Mouse (Mus musculus) mature B cell (primary cell): ENCODE data around the gene Ndufa13.

Experiments
- in situ Hi-C: fragments of 300-500 bp; cut with MboI; formaldehyde crosslinking; loops from 2 replicates; pipeline ENCODE4 v1.14.3; 2019

Gene Ndufa13

DNA sequence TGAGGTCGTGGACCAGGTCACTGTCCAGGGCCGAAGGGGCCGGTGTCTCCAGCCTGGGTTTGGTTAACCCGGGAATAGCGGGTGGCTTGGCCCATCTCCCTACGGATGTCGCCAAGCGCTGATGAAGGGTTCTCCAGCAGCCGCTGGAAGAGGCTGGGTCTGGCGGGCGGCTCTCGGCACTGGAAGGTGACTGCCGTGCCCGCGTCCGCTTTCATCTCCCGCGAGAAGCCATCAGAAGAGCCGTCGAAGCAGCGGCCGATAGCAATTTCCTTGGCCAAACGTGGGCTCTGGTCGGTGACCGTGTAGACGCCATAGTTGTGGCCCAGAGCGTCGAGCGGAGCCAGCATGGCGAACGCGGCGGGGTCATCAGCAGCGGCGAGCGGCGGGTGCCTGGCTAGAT, 21.5 kb downstream of the Ndufa13 start:
- in situ Hi-C loops: no loop called here

DNA sequence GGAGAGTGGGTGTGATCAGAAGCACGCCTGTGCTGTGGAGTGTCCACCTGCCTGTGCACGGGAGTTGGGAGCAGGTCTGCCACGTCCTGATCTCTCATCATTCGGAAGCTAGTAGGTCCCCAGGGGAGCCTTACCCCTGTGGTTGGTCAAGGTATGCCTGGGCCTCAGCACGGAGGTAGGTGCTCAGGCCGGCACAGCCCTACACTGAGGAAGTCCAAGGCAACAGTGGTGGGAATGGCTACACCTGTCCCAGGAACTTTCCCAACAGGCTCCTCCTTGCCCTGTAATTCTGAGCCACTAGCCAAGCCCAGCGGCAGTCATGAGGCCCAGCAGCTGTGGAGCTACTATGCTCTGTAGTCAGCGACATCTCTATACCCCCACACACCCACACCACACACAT, 22.7 kb downstream of the Ndufa13 start:
- in situ Hi-C loops: no loop called here

DNA sequence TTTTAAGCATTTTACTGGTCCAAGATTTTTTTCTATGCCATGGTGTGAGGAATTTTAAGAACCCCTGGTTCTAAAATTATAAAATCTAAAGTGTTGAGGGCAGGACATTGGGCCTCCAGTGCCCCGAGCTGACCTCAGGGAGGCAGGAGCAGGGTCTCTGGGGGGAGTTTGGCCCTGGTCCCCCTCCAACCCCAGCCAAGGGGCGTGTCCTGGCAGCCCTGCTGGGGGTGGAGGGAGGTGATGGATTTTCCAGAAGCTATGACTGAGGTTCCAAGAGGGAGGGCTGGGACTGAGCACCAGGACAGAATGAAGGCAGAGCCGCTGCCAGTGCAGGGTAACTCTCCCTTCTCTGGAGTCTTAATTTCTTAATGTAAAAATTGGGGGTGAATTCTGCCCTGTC, 24.4 kb downstream of the Ndufa13 start:
- in situ Hi-C loops: no loop called here

DNA sequence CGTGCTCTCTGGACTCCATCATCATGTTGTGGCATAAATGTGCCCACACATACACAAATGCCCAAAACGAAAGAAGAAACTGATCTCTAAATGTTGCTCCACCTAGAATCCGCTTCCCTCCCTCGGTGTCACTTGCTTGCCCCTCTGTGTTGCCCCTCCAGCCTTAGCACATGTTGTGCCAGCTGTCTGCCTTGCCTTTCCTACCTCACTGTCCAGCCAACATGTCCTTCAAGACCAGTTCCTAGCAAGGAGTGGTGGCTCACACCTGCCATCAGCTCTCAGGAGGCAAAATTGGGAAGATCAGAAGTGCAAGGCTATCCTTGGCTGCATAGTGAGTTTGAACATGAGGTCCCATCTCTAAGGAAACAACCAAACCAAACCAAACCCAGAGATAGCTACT, 25.0 kb downstream of the Ndufa13 start:
- in situ Hi-C loops: no loop called here

DNA sequence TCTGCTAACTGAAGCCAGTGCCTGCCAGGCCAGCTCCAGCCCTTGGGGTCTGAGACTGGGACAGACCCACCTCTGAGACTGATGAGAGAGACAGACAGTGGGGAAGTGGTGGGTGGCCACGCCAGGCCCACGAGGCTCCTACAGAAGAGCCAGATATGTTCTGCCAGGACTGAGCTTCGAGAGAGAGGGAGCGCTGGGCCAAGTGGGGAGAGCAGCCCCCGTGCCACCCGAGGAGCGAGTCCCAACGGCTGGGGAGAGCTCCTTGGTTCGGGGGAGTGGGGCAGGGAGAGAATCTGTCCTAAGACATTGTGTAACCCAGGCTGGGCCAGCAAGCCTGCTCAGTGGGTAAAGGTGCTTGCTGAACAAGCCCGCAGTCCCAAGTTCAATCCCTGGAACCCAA, 25.4 kb downstream of the Ndufa13 start:
- in situ Hi-C loops: no loop called here

- in situ Hi-C loops: no loop called here
Measured at GRCm38 (mm10) chr8:69876097-69876496, 26.3 kb downstream of the Ndufa13 start.

- in situ Hi-C loops: no loop called here
Measured at GRCm38 (mm10) chr8:69874654-69875053, 27.7 kb downstream of the Ndufa13 start.

- in situ Hi-C loops: no loop called here
Measured at GRCm38 (mm10) chr8:69874155-69874554, 28.2 kb downstream of the Ndufa13 start.

- in situ Hi-C loops: no loop called here
Measured at GRCm38 (mm10) chr8:69870907-69871306, 31.5 kb downstream of the Ndufa13 start.

GRCm38 (mm10) chr8:69870003-69870765, 32.2 kb downstream of the Ndufa13 start:
- in situ Hi-C loops: no loop called here

GRCm38 (mm10) chr8:69867696-69868326, 34.5 kb downstream of the Ndufa13 start:
- in situ Hi-C loops: no loop called here

DNA sequence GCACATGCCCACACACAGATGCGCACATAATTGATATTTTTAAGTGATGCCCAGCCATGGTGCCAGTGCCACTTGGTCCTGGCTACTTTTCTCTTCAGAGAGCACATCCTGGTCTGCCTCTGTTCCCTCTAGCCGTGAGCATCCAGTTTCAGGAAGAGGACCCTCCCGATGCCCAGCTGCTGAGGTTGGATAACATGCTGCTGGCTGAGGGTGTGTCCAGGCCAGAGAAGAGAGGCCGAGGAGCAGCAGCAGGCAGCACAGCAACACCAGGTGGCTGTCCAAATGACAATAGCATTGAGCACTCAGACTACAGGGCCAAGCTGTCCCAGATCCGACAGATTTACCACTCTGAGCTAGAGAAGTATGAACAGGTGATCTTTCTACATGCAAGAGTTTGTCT, 38.2 kb downstream of the Ndufa13 start:
- in situ Hi-C loops: no loop called here

DNA sequence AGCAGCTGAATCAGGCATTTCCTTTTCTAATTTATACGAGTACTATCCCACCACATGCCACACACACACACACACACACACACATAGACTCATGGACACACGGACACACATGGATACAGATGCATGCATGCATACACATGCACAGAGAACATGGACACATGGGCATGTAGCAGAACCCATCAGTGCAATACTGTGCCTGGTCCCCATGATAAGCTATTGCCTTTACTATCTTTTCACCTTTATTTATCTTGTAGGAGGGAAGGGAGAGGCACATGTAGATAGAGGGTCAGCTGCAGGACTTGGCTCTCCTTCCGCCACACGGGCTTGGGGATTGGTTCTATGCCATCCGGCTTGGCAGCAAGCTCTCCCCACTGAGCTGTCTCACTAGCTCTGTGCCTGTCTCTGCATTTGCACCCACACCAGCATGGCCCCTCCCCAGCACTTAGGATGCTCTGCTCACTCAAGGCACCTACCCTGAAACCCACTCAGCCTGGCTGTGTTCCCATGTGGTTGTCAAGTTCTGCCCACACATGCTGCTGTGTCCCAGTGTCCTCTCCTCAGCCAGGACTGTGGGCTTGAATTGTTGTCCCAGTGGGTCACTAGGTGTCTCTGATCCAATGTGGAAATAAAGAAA, 38.9 kb downstream of the Ndufa13 start:
- in situ Hi-C loops: no loop called here

GRCm38 (mm10) chr8:69861251-69861650, 41.1 kb downstream of the Ndufa13 start:
- in situ Hi-C loops: no loop called here

DNA sequence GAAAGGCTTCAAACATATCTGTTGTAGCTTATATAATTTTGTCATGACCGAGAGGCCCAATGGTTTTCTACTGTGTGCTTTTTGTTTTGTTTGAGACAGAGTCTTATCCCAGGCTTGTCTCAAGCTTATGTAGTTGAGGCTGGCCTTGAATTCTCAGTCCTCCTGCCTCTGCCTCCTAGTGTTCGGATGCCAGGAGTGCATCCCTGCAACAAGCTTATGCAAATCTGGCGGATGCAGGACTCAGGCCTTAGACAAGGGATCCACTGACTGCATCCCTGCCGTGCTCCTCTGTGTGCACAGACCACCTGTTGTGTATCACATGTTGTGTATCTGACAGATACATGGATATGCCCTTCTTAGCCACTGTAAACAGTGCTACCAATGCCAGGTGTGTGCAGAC, 41.6 kb downstream of the Ndufa13 start:
- in situ Hi-C loops: no loop called here

GRCm38 (mm10) chr8:69853869-69854268, 48.5 kb downstream of the Ndufa13 start:
- in situ Hi-C loops: no loop called here

DNA sequence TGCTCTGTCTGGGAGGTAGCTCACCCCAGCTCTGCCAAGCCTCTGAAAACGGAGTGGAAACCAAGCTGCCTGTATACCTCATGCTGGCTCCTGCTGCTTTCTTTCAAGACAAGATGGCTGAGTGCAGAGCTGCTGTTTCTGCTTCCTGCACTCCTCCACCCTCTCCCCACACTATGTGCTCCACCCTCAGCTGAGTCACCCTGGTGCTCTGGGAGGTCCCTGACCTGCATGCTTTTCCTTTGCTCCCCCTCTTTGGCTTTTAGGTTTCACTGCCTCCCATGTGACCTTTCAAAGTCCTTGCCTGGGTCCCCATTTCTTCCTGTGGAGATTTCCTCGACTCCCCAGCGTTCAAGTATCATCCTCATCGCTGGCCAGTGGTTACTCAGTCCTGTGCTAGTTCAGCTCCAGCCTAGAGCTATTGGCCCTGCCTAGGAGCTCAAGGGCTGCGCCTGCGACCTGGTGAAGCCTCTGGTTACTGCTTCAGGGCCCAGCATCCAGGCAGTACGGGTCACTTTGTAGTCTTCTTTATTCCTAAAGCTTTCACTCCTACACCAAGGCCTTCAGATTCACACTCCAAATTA, 51.3 kb downstream of the Ndufa13 start:
- in situ Hi-C loops: no loop called here

- in situ Hi-C loops: no loop called here
Measured at GRCm38 (mm10) chr8:69849899-69850298, 52.5 kb downstream of the Ndufa13 start.

DNA sequence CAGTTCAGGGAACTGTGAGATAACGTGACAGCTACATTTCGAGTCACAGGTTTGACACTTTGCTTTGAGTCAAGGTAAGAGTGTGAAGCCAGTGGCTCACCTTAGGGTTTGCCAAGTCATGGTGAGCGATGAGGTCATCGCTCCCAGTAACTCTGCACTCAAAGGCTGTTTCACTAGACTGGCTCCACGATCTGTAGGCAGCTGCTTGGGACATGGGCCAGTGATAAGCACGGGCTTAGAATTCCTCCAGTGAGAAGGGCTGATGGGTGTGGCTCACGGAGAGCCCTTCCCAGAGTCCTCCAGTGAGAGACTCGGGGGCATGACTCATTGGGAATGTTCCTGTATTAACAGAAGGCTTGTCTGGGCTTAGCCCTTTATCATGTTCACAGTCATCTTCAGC, 53.4 kb downstream of the Ndufa13 start:
- in situ Hi-C loops: no loop called here

DNA sequence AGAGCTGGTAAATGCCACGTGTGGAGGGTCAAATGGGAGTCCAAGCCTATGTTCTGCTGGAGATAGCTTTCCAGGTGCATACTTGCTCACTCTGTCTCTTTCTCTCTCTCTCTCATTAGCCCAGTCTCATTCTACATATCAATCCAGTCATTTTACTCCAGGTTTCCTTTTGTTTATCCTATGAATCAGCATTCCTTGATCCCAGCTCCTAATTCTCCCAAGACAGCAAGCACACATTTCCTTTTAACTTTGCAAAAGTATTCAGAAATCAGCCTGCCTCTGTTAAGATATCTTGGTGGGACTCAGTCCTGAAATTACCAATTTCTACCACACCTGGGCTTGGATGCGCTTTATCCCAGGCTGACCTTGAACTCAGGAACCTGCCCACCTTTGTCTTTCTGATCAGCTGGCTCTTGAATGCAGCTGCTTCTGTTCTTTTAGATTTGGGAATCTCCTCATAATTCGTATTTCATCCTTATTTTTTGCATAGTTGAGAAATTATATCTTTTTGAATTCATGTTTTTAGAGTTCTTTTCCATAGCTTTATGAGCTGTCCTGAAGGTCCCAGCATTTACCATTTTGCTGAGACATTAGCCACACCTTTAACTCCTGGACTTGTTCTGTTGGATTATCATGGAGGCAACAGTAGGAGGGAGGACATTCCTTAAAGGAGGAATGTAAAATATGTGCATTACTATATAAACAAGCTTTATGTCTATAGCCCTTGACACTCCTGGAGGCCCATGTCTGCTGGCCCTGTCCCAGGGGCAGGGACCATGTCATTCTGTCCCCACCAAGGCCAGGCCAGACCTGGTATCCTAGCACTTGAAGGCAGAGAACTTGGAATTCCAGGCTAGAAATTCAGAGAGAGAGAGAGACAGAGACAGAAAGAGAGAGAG, 54.9 kb downstream of the Ndufa13 start:
- in situ Hi-C loops: no loop called here
